Mouse (Mus musculus) right cerebral cortex, postnatal 4 days (tissue): ENCODE measurements around the gene Kdm2b.

Source experiments
- DNase-seq: peaks from one replicate; pipeline ENCODE4 v3.0.0-alpha.2; 2022

Gene Kdm2b

GRCm38 (mm10) chr5:122972116-122972515 lies 17.5 kb downstream of the Kdm2b start:
- DNase-seq, result peak; percentile 63

DNA sequence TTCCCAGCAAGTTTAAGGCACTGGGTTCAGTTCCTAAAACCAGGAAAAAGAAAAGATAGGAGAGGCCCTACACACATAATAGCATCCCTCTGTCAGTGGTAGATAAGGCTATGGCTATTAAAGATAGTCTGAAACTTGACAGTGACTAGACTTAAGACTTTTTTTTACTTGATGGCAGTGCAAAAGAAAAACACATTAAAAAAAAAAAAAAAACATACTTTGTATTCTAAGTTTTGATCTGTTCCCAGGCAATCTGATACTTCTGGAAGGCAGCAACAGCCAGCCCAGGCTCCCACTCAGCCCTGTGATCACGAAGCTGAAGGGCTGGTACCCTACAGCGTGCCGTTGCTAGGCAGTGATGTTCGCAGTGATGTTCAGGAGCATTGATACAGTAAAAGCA lies 18.2 kb downstream of the Kdm2b start:
- DNase-seq, result no peak

- DNase-seq, result no peak
These were observed 19.6 kb downstream of the Kdm2b start for GRCm38 (mm10) chr5:122970056-122970455.

DNA sequence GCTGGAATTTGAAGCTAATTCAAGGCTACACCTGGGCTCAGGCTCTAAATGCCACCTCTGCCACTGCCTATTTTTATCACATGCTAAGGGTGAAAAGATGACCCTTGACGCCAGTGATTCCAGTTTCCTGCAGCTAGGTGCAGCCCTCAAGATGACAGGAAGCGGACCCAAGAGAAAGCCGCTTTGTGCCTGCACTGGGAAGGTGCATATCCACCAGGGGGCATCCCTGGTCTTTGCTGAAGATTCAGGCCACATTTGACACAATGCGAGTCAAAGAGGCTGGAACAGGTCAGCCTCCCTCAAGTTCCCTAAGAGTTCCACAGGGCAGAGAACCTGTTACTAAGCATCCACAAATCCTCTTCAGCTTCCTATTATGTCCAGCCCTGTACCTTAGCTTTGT lies 21.3 kb downstream of the Kdm2b start:
- peak; percentile 70 for DNase-seq

GRCm38 (mm10) chr5:122965427-122965826 lies 24.2 kb downstream of the Kdm2b start:
- DNase-seq, result no peak

GRCm38 (mm10) chr5:122964853-122965252 lies 24.8 kb downstream of the Kdm2b start:
- DNase-seq, result no peak

DNA sequence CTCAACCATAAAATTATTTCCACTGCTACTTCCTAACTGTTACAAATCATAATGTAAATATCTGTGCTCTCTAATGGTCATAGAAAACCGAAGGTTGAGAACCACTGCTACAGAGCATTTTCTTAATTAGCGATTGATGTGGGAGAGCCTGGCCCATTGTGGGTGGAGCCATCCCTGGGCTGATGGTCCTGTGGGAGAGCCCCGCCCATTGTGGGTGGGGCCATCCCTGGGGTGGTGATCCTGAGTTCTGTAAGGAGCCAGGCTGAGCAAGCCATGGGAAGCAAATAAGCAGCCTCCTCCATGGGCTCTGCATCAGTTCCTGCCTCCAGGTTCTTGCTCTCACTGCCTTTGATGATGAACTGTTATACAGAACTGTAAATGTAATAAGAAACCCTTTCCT lies 27.7 kb downstream of the Kdm2b start:
- no peak for DNase-seq

GRCm38 (mm10) chr5:122959391-122959790 lies 30.2 kb downstream of the Kdm2b start:
- no peak for DNase-seq

DNA sequence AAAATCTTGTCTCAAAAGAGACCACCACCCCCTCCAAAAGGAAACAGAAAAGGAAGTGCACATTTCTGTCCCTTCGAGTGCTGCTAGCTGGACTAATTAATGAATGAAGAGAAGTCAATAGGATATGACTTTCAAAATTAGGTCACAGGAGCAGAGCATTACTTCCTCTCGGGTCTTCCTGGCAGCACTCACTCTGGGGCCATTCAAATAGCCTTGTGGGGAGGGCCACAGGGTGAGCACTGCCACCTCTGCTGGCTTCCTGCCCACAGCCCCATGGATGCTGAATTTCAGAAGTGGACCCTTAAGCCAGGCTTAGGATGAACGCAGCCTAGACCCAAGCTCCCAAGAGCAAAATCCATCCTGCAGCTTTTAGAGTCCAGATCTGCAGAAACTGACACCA lies 33.6 kb downstream of the Kdm2b start:
- DNase-seq, result no peak

- DNase-seq, result peak; percentile 55
These were observed 37.5 kb downstream of the Kdm2b start for GRCm38 (mm10) chr5:122951913-122952641.

DNA sequence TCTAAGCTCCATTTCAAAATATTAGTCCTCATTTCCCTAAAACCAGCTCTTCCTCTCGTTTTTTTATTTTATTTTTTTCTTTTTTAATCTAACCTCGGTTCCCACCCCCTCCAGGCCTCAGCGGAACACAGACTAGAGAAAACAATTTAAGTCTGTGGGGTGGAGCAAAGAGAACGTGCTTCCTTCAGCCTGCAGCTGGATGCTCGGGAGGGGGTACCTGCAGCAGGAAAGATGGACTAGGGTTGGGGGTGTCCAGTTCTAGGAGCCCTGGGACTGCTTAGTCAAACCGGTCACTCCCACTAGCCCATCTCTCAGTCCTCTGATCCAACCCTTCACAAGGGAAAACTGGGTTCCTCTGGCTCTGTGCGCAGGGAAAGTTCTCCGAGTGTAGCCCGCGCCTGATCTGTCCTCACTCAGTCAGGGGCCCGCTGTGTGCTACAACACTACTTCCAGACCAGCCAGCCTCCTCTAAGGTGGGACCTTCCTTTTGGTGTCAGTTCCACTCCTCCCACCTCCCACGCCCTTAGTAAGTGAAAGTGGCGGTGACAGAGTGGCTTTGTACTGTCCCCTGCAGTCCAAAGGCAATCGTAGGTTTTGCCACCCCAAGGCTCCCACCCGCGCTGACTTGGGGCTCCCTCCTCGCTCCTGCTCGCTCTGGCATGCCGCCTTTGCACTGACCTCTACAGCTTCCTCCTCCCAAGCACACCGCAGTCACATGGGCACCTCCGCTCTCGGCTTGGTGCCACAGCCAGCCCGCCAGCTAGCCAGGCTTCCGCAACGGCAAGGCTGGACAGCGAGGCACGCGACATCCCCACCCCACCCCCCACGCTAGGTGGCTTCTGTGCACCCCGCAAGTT lies 38.3 kb downstream of the Kdm2b start:
- DNase-seq, result peak; percentile 63

GRCm38 (mm10) chr5:122950329-122950953 lies 39.2 kb downstream of the Kdm2b start:
- DNase-seq, result peak; percentile 74

DNA sequence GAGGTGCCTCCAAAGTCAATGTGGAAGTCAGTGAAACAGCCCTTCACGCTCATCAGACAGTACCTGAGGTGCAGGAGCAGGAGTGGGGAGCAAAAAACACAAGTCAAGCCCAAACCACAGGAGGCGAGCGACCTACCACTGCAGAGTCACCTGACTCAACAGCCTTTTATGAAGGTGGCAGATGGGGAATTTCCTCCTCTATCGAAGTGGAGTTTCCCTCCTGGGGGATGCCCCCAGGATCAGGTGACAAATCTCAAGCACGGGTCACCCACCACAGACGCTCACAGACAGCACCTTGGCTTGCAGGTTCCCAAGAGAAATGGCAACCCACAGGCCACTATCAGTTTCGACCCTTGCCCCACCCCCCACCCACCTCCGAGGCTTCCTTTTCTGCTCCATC lies 40.5 kb downstream of the Kdm2b start:
- no peak for DNase-seq

DNA sequence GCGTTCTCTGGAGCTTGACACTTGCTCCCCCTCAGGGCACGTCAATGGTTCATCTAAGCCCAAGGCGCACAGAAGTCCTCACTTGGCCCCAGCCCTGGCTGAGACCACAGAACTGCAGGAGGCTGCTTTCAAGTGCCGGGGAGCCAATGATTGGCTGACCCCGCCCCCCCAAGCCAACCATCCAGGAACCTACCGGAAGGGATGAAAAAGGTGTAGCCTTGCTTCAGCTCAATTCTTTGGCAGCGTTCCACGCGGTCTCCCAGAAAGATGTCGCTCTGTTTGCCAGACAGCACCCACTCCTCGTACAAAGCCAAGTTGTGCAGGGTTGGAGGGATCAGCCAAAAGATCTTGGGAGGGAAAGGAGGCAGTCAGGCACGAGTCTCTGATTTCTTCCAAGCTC lies 42.1 kb downstream of the Kdm2b start:
- DNase-seq, result no peak

DNA sequence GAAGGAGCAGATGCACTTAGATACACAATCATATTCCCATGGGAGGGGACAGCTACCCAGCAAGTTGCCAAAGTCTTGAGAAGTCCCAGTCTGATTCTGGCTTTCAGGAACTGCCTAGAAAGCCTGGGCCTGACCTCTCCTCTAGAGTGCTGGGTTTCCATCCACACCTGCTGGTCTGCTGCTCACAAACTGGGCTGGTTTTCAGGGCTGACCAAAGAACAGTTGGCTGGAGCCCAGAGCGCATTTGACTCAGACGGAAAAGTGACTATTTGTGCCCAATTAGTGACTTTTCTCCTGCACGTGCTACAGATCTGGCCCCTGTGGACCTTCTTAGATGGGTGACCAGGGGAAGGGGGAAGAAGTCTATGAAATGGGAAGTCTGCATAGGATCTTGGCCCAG lies 50.9 kb downstream of the Kdm2b start:
- no peak for DNase-seq

GRCm38 (mm10) chr5:122937958-122938540 lies 51.6 kb downstream of the Kdm2b start:
- DNase-seq, result no peak

- no peak for DNase-seq
These were observed 52.6 kb downstream of the Kdm2b start for GRCm38 (mm10) chr5:122937031-122937430.

DNA sequence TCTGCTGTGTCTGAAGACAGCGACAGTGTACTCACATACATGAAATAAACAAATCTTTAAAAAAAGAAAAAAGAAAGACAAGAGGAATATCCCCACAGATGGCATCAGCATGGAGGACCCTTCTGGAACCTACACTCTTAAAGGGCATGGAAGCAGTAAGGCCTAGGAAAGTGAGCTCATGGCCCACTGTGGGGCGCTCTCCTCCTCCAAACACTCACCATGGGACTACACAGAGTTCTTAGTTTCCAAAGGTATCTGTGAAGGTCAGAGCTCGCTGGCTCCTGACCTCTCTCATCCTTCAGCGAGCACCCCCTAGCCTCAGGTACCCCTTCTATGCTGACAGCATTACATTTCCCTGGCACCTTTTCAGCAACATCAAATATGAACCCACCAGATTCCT lies 53.8 kb downstream of the Kdm2b start:
- no peak for DNase-seq

DNA sequence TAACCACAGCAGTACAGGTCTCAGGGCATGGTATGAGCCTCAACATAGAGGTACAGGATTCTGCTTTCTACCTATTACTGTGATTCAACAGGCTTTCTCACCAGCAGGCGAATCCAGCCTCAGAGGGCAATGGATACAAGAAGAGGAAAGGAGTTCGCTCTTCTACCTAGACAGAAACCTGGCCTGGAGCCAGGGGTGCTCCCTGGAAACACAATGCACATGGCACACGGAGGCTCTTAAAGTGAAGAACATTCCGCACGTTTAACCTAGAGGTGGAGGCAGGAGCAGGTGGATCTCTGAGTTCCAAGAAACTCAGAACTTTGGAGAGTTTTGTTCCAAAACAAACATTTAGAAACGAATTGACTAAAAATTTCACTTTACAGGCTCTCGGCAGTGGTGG lies 58.6 kb downstream of the Kdm2b start:
- no peak for DNase-seq

DNA sequence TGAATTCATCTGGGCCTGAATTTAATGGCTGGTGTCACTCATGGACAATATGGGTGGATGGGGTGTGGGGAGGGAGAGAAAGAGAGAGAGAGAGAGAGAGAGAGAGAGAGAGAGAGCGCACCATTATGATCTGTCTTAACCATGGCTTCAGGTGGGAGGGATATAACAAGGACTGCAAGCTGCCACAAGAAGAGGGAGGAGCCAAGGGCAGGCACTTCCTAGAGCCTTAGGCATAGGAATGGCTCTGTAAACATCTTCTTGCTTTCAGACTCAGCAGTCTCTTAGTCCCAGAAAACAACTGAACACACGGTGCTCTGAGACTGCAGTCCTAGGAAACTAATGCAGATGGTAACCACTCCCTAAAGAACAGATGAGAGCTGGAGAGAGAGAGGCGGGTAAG lies 61.3 kb downstream of the Kdm2b start:
- no peak for DNase-seq

DNA sequence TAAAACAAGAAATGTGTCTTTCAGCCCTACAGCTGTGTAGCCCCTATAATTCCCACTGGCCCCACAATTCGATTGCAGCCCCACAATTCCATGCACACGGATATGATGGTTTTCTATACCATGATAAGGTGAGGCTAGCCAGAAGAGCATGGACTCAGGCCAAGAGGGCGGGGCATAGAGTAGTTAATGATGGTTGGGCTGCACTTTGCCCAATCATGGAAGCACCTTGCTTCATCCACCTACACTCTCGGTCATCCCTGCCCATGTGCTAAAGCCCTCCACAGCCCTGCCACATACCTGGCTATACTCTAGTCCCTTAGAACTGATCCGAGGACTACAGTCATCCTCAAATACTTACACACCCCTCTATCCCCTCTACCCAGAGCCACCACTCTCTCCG lies 61.9 kb downstream of the Kdm2b start:
- no peak for DNase-seq

DNA sequence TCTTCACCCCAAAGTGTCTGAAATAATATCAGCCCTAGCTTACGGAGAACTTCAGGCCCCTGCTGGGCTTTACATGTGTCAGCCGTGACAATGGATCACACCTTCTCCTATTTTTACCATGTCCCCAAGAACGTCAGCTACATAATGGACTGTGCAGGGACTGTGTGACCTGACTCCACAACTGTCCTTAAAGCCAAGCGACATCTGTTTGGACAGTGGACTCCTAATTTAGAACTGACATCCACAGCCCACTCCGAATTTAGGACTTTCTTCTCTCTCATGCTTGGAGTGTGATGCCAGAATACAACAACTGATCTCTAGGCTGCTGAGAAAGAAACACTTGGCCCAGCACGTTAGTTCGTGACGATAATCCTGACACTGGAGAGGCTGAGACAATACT lies 62.5 kb downstream of the Kdm2b start:
- no peak for DNase-seq

DNA sequence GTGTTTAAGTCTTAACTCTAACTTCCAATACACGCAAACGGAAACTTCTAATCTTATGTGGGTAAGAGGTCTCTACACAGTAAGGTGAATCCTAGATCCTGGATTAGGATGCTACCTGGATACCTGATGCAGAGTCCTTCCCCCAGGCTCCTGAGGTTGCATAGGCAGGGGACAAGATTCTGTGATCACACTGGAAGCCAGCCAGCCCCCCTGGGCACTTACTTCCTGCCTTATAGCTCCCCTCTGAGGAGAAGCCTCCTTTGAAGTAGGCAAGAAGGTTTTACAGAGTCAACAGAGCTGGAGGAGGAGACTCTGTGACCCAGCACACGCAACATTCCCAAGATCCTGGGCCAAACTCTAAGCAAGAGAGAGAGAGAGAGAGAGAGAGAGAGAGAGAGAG lies 63.3 kb downstream of the Kdm2b start:
- no peak for DNase-seq
